Mouse (Mus musculus): ENCODE measurements at regions not wholly inside any gene's neighbourhood (a gene's known extent, or its start where the extent isn't known, plus 50 kb on each side); places are given as distances from the start of the nearest gene placed in this dataset.

GRCm38 (mm10) chr3:101694311-101694710 is 89.8 kb upstream of the Atp1a1 start:
- no peak for DNase-seq (ENCODE audit: low spot score)

GRCm38 (mm10) chr3:101691937-101692604 is 87.6 kb upstream of the Atp1a1 start:
- no peak for DNase-seq (ENCODE audit: low spot score)

DNA sequence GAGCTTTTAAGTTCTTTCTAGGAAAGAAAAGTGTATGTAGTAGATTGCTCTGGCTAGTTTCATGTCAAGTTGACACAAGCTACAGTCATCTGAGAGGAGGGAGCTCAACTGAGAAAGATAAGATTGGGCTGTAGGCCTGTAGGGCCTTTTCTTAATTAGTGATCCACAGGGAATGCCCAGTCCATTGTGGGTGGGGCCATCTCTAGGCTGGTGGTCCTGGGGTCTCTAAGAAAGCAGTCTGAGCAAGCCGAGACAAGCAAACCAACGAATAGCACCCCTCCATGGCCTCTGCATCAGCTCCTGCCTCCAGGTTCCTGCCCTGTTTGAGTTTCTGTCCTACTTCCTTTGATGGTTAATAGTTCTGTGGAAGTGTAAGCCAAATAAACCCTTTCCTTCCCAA is 86.3 kb upstream of the Atp1a1 start:
- DNase-seq (ENCODE audit: low spot score) = no peak

DNA sequence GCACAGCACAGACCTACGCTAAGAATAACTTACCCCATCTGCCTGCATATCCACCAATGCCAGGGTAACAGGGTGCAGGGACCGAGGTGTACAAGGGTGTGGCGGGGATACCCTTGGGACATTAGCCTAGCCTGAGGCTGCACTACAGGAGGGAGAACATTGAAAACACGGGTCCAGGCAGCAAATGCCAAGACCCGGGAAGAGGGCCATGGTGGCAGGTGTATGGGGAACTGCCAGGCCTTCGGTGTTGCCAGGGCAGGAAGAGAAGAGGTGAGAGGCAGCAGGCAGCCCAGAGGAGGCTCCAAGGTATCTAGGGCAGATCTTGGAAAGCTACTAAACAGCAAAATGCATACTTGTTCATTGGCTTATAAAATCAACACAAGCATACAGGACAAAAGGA is 85.7 kb upstream of the Atp1a1 start:
- DNase-seq (ENCODE audit: low spot score) = no peak

GRCm38 (mm10) chr3:101685203-101685602 is 80.7 kb upstream of the Atp1a1 start:
- no peak for DNase-seq (ENCODE audit: low spot score)

GRCm38 (mm10) chr3:101672943-101673342 is 68.5 kb upstream of the Atp1a1 start:
- DNase-seq (ENCODE audit: low spot score) = no peak

- no peak for DNase-seq (ENCODE audit: low spot score)
These were observed 66.1 kb upstream of the Atp1a1 start for GRCm38 (mm10) chr3:101670561-101671001.

DNA sequence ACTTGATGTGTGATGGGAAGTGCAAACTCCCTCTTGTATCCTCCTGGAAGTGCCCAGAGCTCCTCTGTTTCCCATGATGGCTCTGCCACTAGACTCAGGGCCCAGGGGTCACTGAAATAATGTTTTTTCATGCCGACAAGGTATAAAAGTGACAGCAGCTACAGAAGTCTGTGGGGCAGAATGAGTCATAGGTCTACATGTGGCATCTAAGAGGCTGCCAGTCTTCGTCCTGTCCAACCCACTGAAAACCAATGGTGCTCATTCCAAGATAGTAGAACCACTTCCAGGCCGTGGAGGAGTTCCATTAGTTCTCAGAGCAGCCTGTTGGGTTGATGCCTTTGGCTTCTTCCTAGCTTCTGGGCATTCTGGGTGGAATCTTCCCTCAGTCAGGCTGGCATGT is 65.3 kb upstream of the Atp1a1 start:
- DNase-seq (ENCODE audit: low spot score) = no peak

DNA sequence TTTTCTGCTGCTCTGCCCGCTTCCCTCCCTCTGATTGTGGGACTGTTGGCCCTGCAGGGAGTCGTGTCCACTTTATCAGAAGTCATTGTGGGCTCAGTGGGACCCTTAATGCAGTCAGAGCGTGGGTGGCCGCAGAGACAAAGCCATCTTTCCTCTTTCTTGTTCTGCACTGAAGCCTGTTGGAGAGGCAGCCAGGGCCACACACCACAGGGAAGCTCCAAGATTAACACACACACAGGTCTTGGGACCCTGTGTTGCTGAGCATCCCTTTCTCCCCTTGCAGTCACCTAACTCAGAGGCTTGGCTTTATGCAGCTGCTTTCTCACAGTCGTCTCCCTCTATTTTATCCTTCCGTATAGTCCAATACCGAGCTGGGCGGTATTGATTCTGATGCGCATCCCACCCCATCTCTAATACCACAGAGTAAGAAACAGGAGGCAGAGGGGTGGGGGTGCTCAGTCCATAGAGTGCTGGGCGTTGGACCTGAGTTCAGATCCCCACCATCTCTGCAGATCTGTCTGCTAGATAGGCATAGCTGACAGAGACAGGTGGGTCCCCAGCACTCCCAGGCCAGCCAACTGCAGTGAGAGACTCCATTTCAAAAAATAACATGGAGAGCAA is 63.4 kb upstream of the Atp1a1 start:
- no peak for DNase-seq (ENCODE audit: low spot score)

DNA sequence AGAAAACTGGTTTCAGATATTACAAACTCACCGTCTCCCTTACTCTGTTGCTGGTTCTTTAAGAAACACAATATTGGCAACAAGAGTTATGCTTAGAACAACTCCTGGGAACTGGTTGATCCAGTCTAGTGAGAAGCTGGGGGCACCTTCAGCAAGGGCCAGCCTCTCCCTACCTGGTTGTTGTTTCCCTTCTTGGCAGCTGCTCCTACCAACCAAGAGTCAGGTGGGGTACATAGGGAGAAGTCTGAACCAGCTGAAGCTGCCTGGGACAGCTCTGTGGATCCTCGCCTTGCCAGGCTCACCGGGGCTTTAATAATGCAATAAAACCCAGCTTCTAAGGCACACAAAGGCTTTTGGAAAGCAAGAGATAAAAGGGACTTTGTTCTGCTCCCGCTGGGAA is 62.7 kb upstream of the Atp1a1 start:
- DNase-seq (ENCODE audit: low spot score) = no peak

DNA sequence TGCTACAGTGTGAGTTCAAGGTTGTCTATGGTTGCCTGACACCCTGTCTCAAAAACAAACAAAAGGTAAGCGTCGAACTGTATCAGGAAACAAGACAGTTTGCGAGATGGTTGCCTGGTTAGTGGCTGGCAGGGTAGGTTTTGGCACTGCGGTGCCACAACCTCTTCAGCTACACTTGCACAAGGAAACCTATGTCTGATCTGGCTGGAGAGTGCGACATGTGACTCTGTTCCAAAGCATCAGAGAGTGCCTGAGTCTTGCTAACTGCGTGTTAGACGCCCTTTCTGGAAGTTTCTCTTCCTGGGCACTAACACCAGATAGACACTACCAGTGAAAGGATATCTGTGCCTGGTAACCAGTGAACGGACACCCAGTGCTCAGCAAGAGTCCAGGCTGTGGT is 62.1 kb upstream of the Atp1a1 start:
- no peak for DNase-seq (ENCODE audit: low spot score)

DNA sequence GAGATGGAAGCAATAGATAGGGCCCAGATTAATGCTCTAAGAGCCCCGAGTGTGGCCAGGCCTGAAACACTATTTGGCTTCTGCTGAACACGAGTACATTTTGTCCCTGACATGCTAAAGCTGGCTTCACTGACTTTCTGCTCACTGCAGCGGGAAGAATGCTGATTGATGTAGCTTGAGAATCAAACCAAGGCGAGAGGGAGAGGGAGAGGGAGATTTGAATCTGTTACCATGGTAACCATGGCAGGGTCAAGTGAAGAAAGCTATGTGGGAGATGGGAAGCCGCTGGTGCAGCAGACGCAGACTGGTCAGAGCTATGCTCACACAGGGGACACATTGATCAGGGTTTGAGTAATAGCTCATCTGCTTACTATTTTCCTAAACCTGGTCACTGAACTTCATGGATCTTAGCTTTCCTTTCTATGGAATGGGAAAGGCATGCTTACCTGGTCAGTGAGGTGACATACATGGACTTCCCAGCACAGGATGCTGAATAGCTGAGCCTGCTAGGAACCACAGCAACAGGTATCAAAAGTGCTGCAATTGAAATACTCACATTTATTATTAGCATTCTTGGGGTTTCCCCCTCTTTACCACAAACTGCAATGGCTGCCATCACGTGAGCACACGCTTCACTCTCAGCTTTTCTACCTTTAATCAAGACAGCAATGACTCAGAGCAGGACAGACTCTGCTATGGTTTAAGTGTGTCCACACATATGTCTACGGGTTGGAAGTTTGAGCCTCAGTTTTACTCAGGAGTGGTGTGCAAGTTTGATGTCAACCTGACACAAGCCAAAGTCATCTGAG is 56.9 kb upstream of the Atp1a1 start:
- DNase-seq (ENCODE audit: low spot score) = peak; percentile 69

DNA sequence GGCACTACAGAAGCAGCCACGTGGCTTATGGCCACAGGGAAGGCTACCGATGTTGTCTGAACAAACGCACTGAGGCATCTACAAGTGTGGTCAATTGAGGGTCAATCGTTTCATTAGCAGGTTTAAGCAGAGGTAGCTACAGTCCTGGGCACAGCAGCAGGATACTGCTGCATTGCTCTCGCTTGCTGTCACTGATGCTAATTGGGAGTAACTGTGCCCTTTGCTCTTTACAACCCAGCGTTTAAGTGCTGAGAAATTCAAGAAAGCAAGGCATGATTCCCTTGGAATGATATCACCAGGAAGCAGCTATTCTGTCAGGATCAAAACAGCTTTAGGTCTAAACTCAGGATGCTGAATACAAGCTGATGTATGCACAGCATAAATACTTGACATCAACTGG is 56.2 kb upstream of the Atp1a1 start:
- DNase-seq (ENCODE audit: low spot score) = peak; percentile 31

GRCm38 (mm10) chr3:101660176-101660575 is 55.7 kb upstream of the Atp1a1 start:
- DNase-seq (ENCODE audit: low spot score) = no peak

DNA sequence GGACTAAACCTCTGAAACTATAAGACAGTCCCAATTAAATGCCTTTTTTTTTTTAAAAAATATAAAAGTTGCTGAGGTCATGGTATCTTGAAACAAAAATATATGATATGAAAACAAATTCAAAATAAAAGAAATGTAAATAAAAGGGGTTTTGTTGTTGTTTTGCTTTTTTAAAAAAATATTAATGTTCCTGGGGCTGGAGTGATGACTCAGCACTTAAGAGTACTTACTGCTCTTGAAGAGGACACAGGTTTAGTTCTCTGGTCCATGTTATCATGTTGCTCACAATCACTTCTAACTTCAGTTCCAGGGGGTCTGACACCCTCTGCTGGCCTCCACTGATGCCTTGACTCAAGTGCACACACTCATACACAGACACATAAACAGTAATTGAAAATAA is 53.5 kb upstream of the Atp1a1 start:
- DNase-seq (ENCODE audit: low spot score) = no peak

- no peak for DNase-seq (ENCODE audit: low spot score)
These were observed 50.2 kb upstream of the Atp1a1 start for GRCm38 (mm10) chr3:101654720-101655119.
